Mouse (Mus musculus) sigmoid colon, adult 10 weeks (tissue): Measurements from ENCODE around the gene Olfr205. TPM values are rescaled to one million over a fixed set of nuclear protein-coding genes. Genes with fewer than 3 reads are reported as not detected.

Source experiments
- polyA plus RNA-seq: library from polyadenylated mRNA; stranded (reverse); fragments of 350-450 nt; fragmentation: Illumina TruSeq; extraction: RNeasy Lipid Tissue Mini Kit (QIAGEN cat#74804); gene quantifications from one replicate; pipeline ENCODE4 v1.2.3, GENCODE M21; 2014; ENCODE audit warnings: low read depth, low replicate concordance

Olfr205 gene
- not detected for polyA plus RNA-seq

DNA sequence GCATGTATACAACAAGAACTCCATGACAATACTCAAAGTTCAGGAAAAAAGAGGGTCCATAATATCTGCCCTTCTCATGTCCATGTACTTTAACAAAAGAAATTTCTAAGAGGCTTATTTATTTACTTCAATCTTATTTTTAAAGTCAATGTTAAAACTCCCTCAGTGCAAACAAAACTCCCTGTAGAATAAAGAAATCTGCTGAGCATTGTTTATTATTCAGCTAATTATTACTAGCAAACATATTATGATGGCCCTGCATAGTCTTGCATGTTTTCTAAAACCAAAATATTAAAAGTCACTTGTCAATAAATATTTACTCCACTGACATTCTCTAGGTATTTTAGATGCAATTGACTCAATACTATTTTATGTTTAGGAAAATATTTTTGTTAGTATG is at the start of gene Olfr205:
TSS of gene Olfr205 (minus strand) at position 101 of the 400 bp plus-strand sequence.

DNA sequence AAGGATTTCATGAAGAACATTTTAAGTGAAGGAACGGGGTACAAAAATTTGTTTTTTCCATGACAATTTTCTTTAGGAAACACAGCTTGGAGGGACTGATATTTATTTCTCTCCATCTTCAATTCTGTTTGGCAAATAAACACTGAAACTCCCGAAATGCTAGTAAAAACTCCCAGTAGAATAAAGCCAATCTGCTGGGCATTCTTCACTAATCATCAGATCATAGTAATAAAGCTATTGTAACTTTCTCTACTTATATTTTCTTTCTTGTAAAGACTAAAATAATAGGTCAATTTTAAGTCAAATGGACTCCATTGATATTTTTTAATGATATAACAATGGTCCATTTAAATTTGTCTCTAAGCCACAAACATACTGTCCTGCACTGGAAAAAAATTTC is 33.0 kb upstream of the Olfr205 start, which contains the start of gene Olfr209:
TSS of gene Olfr209 (minus strand) at position 101 of the 400 bp plus-strand sequence.

DNA sequence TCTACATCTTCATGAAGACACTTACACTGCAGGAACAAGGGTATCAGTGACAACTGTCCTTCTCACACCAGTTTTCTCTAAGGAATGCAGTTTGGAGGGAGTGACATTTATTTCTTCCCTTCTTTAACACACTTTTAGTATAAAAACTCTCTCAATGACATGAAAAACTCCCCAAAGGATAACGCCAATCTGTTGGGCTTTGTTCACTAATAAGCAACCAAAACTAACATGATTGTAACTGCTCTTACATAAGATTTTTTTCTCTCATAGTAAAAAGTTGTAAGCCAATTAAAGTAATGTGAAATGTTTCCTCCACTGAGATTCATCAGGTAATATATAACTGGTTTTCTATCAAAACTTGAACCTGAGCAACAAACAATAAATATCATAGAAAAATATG is 18.2 kb upstream of the Olfr205 start, which contains the start of gene Olfr206:
TSS of gene Olfr206 (minus strand) at position 101 of the 400 bp plus-strand sequence.

DNA sequence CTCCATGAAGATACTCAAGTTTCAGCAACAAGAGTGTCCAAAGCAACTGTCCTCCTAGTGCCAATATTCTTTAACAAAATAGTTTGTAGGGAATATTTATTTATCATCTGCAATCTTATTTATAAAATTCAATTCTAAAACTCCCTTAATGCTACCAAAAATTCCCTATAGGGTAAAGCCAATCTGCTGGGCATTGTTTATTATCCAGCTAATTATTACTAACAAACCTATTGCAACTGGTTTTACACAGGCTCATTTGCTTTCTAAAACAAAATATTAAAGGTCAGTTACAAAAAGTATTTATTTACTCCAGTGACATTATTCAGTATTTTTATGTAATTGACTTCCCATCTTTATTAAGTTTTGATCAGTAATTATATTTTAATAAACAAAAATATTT is 12.8 kb downstream of the Olfr205 start, which contains the start of gene Olfr204:
TSS of gene Olfr204 (minus strand) at position 101 of the 400 bp plus-strand sequence.

DNA sequence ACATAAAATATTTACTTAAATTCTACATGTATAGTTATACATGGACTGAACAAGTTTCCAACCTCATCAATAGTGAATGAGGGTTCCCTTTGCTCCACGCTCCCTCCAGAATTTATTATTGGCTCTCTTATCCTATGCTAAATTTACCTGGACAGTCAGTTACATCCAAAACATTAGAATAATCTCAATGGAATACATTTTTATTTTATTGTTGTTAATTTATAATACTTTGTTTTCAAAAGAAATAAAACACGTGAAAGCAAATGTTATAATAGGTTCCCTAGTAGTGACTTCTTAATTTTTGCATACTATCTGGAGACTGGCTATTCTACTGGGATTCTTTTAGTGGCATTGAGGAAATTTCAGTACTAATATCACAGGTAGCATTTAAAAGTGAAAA is 32.4 kb downstream of the Olfr205 start, which contains the start of gene Olfr203:
TSS of gene Olfr203 (plus strand) at position 301 of the 400 bp plus-strand sequence.

DNA sequence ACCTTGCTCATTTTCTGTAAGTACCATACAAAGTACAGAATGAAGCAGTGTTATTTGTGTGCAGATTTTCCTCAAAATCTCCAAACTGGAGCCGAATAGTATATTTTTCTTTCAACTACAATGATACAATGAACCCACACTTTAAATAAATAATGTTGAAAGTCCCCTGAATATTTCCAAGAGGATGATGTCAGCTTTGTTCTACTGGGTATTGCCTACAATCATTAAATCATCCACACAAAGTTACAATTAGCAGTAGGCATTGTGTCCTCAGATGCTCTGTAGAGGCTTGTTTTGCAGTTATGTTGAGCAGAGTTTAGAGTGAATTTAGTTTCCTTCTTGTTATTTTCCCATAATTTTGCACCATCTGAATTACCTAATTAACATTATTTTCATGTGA is 44.2 kb downstream of the Olfr205 start, which contains the start of gene Olfr202:
TSS of gene Olfr202 (minus strand) at position 101 of the 400 bp plus-strand sequence.

Other genes with a start within 250 kb of the Olfr205 start
- gene Olfr191, start 241.3 kb downstream of the Olfr205 start, polyA plus RNA-seq: not detected
- gene Olfr193, start 219.3 kb downstream of the Olfr205 start, polyA plus RNA-seq: not detected
- not detected for gene Olfr194, start 210.1 kb downstream of the Olfr205 start, polyA plus RNA-seq
- not detected for gene Olfr195, start 184.1 kb downstream of the Olfr205 start, polyA plus RNA-seq
- gene Olfr196, start 160.7 kb downstream of the Olfr205 start, polyA plus RNA-seq: not detected
- gene Olfr198, start 127.6 kb downstream of the Olfr205 start, polyA plus RNA-seq: not detected
- not detected for gene Olfr199, start 111.4 kb downstream of the Olfr205 start, polyA plus RNA-seq
- gene Olfr201, start 58.5 kb downstream of the Olfr205 start, polyA plus RNA-seq: not detected
- gene Olfr202, start 44.3 kb downstream of the Olfr205 start, polyA plus RNA-seq: not detected
- gene Olfr203, start 32.3 kb downstream of the Olfr205 start, polyA plus RNA-seq: not detected
- not detected for gene Olfr204, start 12.9 kb downstream of the Olfr205 start, polyA plus RNA-seq
- gene Olfr206, start 18.1 kb upstream of the Olfr205 start, polyA plus RNA-seq: not detected
- gene Olfr209, start 32.9 kb upstream of the Olfr205 start, polyA plus RNA-seq: not detected
- not detected for gene Gabrr3, start 76.2 kb upstream of the Olfr205 start, polyA plus RNA-seq
- gene Riox2, start 140.6 kb upstream of the Olfr205 start, polyA plus RNA-seq: 51.4 TPM